Mouse (Mus musculus): ENCODE data around the gene Rad51b. TPM values are rescaled to one million over a fixed set of nuclear protein-coding genes. Genes with fewer than 3 reads are reported as not detected.

Gene Rad51b
- total RNA-seq, 4 experiments from 2014 or later: 0.35 to 0.74 (median 0.48) TPM

DNA sequence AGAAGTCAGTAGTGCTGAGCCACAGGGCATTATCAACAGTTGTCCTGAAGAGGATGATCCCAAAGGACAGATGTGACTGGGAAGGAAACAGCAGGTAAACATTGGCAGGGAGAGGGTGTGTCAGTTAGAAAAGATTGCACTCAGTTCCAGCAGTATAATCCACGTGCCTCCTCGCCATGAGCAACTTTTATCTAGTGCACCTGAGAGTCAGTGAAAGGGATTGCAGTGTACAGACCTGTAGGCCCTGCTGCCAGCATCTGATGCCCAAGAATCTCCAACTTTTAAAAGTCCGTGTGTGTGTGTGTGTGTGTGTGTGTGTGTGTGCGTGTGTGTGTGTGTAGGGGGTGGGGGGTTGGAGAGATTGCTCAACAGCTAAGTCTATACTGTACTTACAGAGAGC lies 195.5 kb downstream of the Rad51b start:
- DNase-seq: no peak

DNA sequence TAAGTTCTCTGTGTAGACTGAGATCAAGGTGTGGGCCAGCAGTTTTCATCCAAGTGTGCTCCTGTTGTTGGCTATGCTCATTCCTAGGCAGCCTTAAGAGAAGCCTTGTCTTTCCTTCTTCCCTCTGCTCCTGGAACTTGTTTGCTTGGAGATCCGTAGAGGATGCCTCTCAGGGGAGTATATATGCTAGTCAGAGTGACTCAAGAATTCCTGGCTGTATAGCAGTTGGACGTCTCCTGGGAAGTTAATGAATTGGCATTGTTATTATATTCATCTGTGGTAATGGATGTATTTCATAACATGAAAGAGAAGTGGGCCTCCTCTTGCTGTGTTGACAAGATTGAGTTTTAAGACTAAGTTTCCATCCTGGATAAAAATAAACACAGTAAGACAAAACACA lies 196.4 kb downstream of the Rad51b start:
- no peak for DNase-seq

DNA sequence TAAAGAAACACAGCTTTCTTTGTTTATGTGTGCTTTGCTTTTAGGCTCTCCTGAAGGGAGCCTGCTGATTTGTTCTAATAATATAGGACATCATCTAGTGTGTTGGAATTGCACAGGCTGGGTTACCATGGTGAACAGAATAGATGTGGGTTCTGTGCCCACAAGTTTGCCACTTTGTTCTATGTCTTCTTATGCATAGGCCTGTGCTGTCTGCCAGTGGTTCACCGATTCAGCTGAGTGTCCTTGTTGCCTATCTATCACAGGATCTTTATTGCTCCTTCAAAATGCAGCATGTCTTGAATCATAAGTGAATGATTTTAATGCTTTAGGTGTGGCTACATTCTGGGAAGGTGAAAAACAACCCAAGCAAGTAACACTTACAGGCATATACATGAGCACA lies 201.2 kb downstream of the Rad51b start:
- no peak for DNase-seq

DNA sequence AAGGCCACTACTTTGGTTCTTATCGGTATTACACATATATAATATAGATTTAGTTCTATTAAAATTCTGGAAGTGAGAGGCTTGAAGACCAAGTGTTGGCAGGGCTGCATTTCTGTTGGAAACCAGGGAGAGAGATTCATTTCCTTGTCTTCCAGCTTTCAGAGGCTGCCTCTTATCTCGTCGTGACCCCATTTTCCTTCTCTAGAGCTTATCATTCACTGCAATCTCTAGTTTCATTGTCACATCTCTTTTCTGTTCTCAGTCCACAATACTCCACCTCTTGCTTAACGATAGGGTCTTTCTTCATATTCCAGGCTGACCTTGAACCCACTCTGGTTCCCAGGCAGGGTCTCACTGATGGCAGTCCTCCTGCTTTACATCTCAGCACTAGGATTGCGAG lies 202.7 kb downstream of the Rad51b start:
- no peak for DNase-seq

DNA sequence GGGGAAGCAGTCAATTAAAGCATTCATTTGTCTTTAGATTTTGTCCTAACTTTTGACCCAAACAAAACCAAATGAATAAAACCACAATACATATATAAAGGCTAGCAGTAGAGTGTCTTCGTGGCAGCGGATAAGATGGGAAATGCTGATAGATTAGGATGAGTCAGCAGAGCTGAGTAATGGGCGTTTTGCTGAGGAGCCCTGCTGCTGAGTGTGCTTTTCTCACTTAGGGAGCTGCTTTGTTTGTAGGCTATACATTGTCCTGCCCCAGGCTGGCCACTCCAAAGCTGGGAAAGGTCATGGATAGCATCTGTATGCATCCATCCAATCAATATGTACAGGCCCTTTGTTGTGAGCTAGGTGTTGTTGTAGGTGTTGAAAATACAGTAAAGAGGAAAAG lies 204.8 kb downstream of the Rad51b start:
- DNase-seq: no peak

DNA sequence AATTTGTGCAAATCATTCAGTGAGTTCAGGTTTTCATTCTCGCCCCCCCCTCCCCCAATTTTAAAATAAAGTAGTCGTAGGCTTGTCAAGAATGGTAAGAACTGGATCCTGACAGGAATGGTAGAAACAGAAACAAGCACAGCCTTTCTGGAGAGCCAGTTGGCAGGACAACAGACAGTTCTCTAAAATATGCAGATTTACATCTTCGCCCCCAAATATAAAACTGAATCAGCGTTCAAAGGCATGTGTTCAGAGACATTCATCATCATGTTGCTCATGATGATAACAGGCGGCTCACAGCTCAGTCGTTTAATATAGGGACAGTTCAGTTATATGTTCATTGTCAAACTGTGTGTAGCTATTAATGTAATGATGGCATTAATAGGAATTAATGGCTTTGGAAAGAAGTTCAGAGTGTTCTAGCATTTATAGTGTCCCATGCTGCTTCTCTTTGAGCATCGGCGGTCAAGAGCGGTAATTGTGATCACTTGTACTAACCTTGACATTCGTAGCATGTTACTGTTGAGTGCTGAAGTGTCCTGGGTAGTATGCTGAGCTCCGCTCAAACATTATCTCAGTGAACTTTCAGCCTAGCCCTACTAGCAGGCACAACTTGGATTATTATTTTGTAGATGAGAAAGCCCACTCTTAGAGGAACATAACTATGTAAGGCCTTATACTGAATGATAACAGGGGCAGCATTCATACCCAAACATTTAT lies 205.9 kb downstream of the Rad51b start:
- no peak for DNase-seq

DNA sequence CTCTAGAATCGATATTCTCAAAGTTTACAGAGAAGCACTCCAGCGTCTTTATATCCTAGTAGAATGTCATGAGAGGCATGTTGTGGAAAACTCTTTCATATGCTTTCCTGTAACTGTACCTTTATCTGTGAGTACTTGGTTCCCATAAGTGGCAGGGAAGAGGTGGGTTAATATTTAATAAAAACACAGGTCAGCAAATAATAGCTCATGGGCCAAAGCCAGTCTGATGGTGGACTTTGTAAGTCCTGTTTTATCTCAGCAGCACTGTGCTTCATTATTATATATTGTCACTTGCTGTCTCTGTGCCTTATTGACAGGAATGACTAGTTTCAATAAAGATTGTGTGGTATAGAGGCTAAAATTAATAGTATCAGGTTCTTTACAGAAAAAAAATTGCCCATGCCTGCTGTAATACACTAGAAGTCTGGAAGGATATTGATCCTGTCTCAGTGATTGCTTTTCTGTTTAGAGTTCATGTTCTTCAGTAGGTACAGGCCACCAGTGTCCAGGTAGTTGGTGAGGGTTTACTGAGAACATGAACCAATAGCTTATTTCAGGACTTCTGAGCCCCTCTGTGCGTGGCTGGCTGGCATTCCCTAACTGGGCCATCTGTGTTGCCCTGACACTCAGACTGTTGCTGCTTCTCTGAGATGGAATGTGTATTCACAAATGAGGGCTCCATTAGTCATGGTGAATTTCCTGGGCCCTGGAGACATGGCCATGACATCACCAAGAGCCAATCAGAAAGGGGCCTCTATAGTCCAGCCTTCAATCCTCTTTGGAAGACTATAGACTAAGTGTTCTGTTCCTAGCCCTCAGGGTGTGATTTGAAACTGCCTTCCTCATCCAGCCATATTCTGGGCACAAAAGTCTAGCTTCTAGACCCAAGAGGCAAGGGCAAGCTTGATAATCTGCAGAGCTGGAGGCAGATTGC lies 206.8 kb downstream of the Rad51b start:
- DNase-seq: no peak

DNA sequence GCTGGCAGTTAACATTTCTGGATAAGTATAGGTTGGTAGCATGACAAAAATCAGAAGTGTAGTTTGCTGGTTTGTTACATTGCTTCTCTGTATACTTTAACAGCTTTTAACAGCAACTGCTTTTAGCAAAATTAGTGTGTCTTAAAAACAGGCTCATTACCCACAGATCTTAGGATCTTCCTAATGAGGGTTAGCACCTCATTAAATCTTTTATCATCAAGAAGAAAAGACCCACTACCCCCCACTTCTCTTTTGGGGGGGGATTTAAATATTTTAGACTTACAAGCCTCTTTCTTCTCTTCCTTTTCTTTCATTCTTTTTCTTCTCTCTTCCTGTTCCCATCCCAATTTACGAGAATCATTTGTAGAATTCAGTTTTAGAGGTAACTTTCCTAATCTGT lies 207.6 kb downstream of the Rad51b start:
- no peak for DNase-seq

DNA sequence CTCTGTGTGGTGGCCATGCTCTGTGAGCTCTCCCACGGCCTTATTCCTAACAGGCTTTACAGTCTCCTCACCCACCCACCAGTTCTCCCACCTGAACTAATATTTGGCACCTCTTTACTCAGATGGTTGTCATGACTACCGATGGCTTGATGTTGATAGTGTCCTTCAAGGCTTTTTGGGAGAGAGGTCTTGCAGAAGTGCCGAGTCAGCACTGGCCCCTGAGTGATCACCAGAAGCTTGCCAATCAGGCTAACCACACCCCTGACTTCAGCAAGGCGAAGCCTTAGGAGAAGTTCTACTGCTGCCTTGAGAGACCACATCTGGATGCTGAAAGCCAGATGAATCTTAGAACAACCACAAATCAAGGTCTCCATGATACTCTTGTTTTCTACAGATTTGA lies 209.3 kb downstream of the Rad51b start:
- DNase-seq: no peak

DNA sequence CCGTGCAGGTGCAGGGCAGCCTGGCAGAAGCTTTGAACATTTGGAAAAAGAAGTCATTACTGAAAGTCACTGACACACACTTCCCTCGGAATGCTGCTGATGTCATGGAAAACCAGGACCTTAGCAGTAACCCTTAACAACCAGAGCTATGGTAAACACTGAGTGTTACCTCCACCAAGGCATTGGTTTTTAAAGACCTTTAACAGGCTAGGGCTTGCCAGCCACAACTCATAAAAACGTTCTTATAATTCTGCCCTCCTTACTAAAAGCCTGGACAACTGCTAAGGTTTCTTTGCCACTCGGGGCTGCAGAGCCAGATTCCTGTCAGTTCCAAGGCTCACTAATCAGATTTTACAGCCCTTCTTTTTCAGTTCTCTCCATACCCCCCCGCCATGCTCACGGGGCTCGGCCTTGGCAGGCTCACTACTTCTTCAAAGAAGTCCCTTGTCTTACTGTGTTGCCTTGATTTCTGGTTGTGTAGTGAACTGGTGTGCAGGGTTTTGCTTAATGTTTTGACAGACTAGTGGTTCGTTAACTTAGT lies 210.1 kb downstream of the Rad51b start:
- peak; percentile 58 for DNase-seq

DNA sequence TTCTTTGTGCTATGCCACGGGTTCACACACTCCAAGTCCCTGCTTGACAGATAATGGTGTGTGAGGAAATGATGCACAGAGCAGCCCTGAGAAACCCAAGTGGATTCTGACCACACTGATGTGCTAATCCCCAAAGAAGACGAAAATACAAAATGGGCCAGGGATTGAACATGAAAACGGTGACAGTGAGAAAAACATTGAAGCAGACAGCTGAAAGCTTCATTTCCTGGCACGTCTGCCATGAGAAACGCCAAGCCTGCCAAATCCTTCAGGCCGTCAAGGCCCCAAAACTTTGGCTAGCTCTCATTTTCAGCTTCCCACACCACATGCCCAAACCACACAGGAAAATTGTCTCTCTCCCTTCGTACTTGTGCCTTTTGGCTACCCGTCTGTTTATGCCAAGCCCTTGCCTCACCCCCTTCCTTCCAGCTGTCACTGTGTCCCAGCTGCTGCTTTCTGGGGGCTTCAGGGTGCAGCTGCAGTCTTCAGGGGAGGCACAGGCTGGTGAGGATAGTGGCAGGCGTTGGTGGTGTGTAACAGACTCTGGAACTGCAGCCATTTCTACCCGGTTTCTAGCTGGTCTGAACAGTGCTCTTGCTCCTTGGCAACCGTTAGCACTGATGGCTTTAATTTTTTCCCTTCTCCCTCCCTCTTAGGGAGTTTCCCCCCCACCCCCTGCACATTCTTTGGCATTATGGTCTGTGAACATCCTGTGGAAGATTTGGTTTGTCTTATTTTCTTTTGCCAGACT lies 214.5 kb downstream of the Rad51b start:
- no peak for DNase-seq

DNA sequence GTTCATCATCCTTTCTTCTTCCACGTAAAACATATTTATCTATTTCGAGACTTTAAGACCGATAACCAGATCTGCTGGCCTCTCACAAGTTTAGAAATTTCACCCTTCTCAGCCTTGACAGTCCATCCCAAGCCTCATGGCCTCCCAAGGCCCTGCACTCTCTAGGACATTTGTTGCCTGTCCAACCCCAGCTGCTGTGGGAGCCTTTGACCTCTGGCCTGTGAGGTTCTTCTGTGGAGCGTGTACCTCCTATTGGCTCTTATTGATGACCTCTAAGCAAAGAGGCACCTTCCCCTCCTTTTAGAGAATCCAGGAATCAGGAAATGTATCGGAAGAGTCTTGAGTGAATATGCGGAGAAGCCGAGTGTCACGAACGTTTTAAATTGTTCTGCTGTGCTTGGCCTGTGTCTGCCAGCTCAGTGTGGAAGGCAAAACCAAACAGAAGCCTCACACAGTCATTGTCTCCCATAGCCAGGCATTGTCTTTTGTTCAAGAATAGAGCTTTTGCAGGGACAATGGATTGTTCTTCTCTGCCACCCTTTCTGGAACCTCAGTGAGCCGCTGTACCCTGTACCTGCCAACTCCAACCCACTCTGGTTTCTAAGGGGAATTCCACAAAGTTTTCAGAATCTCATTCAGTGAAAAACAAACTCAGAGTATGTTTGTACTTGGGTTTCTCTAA lies 215.3 kb downstream of the Rad51b start:
- no peak for DNase-seq

DNA sequence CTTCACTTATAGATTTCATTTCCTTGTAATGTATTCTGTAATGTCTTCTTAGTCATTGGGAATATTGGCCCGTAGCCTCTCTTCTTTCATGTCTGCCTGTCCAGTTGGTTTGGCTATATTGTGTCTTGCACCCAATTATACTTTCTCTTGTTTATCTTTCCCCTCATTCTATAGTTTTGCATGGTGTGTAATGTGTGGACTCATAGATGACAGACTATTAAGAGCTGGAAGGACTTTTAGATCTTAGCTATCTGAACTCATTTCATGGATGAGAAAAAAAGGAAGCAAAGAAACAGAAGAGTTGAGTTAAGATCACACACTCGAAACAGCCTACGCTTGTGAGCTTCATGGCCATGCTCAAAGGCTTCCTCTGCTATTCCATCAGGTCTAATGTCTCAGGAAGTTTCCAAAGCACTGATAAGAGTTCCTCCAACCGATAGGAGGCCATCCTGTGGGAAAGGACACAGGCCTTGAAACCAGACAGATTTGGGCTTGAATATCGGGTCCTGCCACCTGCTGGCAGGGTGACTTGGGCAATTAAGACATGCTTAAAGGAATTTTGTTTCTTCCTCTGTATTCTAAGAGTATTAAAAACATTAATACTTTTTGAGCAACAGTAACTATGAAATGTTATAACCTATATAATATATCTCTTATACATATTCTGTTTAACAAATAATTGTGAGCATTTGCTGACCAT lies 216.1 kb downstream of the Rad51b start:
- no peak for DNase-seq

DNA sequence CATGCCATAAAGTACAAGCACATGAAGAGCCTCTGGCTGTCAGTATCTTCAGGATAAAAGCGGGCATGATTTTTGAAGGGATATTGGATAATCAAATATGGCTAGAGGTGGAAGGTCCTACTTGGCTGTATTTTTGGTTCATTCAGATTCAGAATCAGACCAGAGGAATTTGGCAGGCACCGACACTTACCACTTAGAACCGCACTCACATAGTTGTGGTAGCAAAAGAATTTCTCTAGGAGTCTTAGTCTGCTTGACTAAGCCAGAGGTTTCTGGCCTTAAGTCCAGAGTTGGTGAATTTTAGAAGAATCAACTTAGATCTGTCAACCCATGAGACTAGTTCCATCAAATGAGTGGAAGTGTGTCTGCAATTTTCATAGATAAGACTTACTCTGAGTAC lies 217.6 kb downstream of the Rad51b start:
- DNase-seq: no peak

DNA sequence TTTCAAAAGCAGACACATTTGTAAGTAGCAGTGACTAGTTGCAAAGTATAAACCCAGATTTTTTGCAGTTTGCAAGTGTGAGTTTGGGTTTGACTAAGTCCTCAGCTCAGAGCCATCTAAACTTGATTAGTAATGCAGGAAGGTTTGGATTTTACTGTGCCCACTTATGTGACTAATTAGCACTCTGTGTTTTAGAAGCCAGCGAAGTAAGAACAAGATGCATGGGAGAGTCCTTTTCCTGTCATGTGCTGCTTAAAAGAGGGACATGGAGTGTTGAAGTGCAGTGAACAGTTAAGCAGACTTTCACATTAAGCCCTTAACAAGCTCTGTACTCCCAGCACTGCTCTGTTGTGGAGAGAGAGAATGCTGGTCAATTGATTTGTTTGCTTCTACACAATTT lies 225.3 kb downstream of the Rad51b start:
- DNase-seq: no peak

DNA sequence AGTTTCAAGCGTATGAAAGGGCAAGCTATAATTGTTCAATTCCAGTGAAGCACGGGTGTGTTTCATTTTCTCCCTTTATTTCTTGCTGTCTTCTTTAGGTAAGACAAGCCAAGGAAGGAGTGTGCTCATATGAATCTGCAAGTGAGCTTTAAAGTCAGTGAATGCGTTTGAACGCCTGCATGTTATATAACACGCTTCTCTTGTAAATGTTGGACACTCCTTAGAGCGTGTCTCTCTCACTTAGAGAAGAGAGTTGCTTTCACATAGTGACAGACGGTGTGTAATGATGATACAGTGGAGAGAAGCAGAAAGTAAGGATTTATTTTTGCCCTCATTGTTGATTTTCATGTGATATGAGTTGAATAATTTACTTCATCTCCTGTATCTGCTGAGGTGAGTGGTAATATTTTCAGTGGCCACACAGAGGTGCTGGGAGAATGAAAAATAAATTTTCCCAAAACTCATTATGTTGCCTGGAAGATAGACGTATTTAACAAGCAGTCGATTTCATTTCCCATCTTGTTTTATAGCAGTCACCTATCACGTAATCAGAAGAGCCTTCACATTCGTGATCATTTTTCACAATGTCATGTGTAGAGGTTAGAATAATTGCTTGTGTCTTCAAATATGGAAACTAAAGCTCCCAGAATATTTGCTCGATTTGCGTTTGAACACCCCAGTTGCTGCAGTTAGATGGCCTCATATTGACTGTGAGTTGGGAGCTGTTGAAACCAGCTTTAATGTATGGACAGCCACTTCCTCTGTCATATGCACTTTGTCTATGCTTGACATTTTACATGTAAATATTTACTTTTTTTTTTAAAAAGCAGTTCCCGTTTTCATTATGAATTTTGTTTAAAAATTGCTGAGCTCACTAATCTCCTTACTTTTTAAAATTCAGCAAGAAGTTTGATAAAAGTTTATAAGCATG lies 228.1 kb downstream of the Rad51b start:
- DNase-seq: no peak

DNA sequence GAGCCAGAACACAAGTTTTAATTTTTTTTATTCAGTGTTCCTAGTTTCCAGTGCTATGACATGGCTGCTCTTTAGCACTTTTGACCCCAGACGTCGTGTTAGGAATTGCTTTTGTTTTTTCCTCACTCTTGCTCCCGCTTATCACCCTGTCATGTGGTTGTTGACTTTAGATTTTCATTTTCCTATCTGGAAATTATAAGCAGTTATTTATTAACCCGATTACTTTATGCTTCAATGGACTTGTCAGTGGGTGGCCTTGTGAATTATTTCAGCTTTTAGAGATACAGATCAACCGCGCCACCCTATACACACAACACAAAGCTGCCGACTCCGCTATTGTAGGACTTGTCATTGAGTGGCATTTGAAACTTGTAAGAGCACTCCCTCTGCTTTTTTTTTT lies 228.8 kb downstream of the Rad51b start:
- no peak for DNase-seq

DNA sequence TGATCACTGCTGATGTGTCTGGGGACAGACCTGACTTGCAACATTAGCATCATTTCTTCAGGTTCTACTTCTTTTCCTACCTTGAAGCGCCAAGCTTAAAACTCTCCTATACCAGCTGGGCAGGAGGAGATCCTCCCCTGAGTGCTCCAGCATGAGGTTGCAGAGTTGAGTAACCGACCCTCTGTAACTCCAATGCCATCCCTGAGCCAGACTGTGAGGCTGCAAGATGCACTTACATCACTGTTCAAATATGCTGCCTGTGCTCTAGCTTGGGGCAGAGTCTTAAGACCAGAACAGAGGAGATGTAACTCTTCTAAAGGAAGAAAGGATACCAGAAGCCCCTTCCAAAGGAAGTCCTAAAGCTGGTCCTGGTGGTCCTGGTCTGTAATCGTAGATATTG lies 230.1 kb downstream of the Rad51b start:
- no peak for DNase-seq

DNA sequence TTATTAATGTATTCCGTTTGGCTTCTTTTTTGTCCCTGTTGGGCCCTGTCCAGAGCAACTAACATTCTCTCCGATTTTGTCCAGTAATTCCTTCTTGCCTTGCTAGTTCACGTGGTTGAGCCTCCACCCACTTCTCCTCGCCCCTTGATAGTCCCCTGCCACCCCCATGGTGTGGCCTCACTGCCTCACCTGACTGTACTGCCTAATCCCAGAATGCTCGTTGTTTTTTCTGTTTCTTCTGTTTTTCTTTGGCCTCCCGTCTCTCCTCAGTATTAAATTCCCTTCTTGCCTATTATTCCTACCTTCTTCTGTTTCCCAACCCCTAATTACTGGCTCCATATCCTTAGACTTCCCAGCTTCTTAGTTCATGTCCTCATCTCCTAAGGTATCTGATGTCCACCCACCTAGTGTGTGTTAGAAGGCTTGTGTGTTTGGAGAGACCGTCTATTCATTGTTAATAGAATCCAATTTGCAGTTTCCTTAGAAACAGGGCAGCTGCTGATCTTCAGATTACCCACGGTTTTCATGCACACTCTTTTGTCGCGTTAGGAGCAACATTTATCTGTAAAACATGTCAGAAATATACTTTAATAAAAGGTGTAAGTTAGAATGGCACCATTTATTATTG lies 233.3 kb downstream of the Rad51b start:
- DNase-seq: no peak

All from adrenal gland, adult 8-10 months (tissue).